Mouse (Mus musculus): ENCODE measurements around the gene Vmn2r22. TPM values are rescaled to one million over a fixed set of nuclear protein-coding genes. Genes with fewer than 3 reads are reported as not detected.
"Not testable (repeated sequence)": the region's sequence is repeated elsewhere in the genome, so short reads cannot be mapped to it uniquely, and the experiment has no call there.

Vmn2r22 gene
- not detected for total RNA-seq (2021)

DNA sequence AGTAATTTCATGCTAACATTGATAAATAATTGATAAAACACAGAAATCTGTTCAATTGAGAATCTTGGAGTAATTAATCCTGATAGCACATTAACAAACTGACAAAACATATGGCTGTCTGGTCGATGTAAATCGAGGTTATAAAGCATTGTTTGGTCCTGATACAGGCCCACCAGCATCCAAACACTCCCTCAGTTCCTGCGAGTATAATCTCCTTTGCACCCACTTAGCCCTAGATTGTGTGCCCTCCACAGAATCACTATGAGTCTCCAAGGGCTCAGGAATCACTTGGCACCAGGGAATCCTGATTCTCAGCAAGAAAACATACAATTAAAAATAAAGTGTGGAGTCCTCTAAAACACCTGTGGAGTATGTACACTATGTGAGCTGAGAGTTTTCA, at the start of gene Vmn2r22:
Vmn2r22 (minus strand) TSS at position 101 of the 400 bp plus-strand sequence.
- DNase-seq (ENCODE audit: extremely low spot score in 1 of 2, low spot score in 2 of 2); intact Hi-C loops (cut with DNase I): not testable (repeated sequence)

GRCm38 (mm10) chr6:123697213-123697612, 46.7 kb upstream of the Vmn2r22 start:
- DNase-seq (ENCODE audit: extremely low spot score in 1 of 2, low spot score in 2 of 2) = no peak
- intact Hi-C loops (cut with DNase I) = no loop called here

DNA sequence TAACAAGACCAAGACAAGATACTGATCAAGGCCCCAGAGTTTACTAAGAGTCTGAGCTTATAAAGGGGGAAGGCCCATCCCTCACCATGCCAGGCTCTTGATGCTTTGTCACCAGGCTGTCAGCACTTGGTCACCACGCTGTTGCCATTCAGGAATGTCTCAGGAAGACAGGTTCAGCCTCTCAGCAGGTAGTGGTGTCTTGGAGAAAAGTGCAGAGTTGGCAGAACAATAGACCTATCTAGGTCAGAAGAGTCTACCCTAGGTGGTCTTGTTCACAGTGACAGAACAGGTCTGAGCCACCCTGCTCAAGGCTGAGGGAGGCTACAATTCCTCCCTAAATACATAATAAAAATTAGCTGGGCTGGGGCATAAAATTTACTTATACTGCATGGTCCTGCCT, 46.1 kb upstream of the Vmn2r22 start:
- intact Hi-C loops (cut with DNase I); DNase-seq (ENCODE audit: extremely low spot score in 1 of 2, low spot score in 2 of 2): not testable (repeated sequence)

GRCm38 (mm10) chr6:123657040-123657439, 6.5 kb upstream of the Vmn2r22 start:
- intact Hi-C loops (cut with DNase I) = loop anchor here (5.0 kb wide), 1 partner anchor 605 kb away; no protein-coding TSS in a partner anchor

DNA sequence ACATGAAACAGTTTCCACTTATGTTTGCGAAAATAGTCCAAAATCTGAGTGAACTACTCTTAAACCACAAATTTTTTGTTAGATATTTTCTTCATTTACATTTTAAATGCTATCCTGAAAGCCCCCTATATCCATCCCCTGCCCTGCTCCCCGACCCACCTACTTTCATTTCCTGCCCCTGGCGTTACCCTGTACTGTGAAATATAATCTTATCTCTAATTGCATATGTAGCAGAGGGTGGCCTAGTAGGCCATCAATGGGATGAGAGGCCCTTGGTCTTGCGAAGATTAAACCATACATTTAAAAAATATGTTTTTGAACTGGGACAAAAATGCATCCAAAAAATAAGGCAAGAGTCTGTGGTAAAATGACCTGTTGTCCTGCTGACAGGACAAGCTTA, 11.1 kb downstream of the Vmn2r22 start:
- DNase-seq (ENCODE audit: extremely low spot score in 1 of 2, low spot score in 2 of 2); intact Hi-C loops (cut with DNase I): not testable (repeated sequence)

More at GRCm38 (mm10) chr6:123657040-123657439, 6.5 kb upstream of the Vmn2r22 start:
- DNase-seq (ENCODE audit: extremely low spot score in 1 of 2, low spot score in 2 of 2) = peak in 1 of 2 experiments; percentile 15

GRCm38 (mm10) chr6:123623784-123624183, 26.7 kb downstream of the Vmn2r22 start:
- intact Hi-C loops (cut with DNase I); DNase-seq (ENCODE audit: extremely low spot score in 1 of 2, low spot score in 2 of 2): not testable (repeated sequence)

DNA sequence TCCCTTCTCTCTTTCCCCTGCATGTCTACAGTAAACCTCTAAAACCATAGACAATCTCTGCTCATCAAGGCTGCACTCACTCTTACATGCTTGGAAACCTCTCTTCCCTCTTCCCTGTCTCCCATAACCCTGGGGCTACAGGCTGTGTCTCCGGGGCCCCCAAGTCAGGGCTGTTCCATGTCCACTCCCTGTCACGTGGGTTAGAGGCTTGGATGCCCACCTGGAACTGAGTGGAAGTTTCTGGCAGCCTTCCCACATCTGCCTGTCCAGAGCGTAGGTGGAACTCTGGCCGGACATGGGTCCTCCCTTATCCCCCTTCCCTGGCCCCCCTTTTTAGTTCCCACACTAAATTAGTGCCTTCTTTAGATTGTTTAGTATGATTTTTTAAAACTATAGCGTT, 62.2 kb downstream of the Vmn2r22 start:
- DNase-seq (ENCODE audit: extremely low spot score in 1 of 2, low spot score in 2 of 2); intact Hi-C loops (cut with DNase I): not testable (repeated sequence)

DNA sequence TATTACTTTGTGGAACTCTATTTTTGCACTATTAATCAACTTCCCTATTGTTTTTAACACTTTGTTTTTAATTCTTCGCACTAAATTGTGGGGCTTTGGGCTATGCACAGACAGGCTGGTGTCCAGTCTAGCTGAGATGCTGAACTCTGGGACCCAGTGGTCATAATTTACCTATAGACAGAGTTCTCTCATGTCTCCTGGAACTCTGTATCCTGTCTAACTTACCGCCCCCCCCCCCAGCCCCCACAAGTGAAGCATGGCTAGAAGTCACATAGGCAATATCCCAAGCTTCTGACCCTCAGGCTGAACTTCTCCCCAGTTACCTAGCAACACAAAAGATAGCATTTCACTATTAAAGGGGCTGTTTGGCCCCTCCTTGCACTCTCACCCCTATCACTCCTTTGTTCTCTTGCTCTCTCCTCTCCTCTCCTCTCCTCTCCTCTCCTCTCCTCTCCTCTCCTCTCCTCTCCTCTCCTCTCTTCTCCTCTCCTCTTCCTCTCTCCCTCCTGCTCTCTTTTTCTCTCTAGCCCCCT, 62.7 kb downstream of the Vmn2r22 start:
- intact Hi-C loops (cut with DNase I); DNase-seq (ENCODE audit: extremely low spot score in 1 of 2, low spot score in 2 of 2): not testable (repeated sequence)

DNA sequence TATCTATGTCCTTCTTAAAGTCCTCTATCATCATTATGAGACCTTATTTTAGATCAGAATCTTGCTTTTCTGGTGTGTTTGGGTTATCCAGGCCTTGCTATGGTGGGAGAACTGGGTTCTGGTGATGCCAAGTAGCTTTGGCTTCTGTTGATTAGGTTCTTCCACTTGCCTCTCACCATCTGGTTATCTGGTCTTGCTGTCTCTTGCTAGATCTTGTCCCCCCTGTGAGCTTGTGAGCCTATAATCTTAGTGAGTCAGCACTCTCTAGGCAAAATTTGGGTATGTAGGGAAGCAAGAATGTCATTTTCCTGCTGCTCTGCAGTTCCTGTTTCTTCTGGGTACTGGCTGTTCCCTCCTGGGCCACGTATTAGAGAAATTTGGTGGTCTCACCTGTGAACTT, 66.5 kb downstream of the Vmn2r22 start:
- intact Hi-C loops (cut with DNase I) = not testable (repeated sequence)

GRCm38 (mm10) chr6:123574698-123575097, 75.8 kb downstream of the Vmn2r22 start:
- DNase-seq (ENCODE audit: extremely low spot score in 1 of 2, low spot score in 2 of 2); intact Hi-C loops (cut with DNase I): not testable (repeated sequence)

More for the DNA sequence above, 66.5 kb downstream of the Vmn2r22 start:
- DNase-seq (ENCODE audit: extremely low spot score in 1 of 2, low spot score in 2 of 2) = not testable (repeated sequence)

Other genes starting within 250 kb of the Vmn2r22 start
- under 1 TPM in 1 of 2 experiments, not detected in 1; 0.04 TPM for gene Vmn2r20, start 232.6 kb downstream of the Vmn2r22 start, total RNA-seq (2021)
- not detected for gene Vmn2r21, start 117.3 kb downstream of the Vmn2r22 start, total RNA-seq (2021)
- gene Vmn2r23, start 51.9 kb upstream of the Vmn2r22 start, total RNA-seq (2021) = not detected
- gene Vmn2r24, start 128.2 kb upstream of the Vmn2r22 start, total RNA-seq (2021) = not detected
- not detected for gene Vmn2r25, start 202.7 kb upstream of the Vmn2r22 start, total RNA-seq (2021)